Mouse (Mus musculus) right cerebral cortex, postnatal 14 days (tissue): Measurements from ENCODE around the gene Slc6a2.

Experiments
- DNase-seq: peaks from one replicate; pipeline ENCODE4 v3.0.0; 2022

Gene Slc6a2

GRCm38 (mm10) chr8:93038831-93039230 is 79.0 kb downstream of the Slc6a2 start:
- DNase-seq = no peak

GRCm38 (mm10) chr8:93040256-93040655 is 80.4 kb downstream of the Slc6a2 start:
- DNase-seq = no peak

GRCm38 (mm10) chr8:93040776-93041567 is 81.1 kb downstream of the Slc6a2 start:
- no peak for DNase-seq

- no peak for DNase-seq
These were observed 83.2 kb downstream of the Slc6a2 start for GRCm38 (mm10) chr8:93043083-93043482.

- DNase-seq = no peak
These were observed 88.2 kb downstream of the Slc6a2 start, which contains the start of gene Ces1a for GRCm38 (mm10) chr8:93048092-93048491. TSS of gene Ces1a (minus strand) at chr8:93048192.

GRCm38 (mm10) chr8:93048510-93049416 is 88.9 kb downstream of the Slc6a2 start:
- DNase-seq = no peak
